Mouse (Mus musculus) midbrain, embryonic 10.5 days (tissue): Measurements from ENCODE around the gene Lrrc36. TPM values are rescaled to one million over a fixed set of nuclear protein-coding genes. Genes with fewer than 3 reads are reported as not detected.
A peak's percentile ranks its signal among the peaks of the same experiment; 100 is the strongest.

Experiments used
- DNase-seq: peaks from one replicate; pipeline ENCODE4 v3.0.0-alpha.2; 2017; ENCODE audit warnings: low spot score
- H3K27ac ChIP-seq: fragments of 300-500 bp; sonication (generic); replicated peaks from 2 replicates; pipeline ENCODE4 v1.5.1; 2016; ENCODE audit warnings: mild to moderate bottlenecking
- H3K27me3 ChIP-seq: fragments of 300-500 bp; sonication (generic); 2 replicates; pipeline ENCODE4 v1.6.1; 2016; ENCODE audit warnings: low read depth, mild to moderate bottlenecking; ENCODE audit not compliant: poor library complexity, severe bottlenecking
- H3K36me3 ChIP-seq: fragments of 300-500 bp; sonication (generic); 2 replicates; pipeline ENCODE4 v1.6.1; 2016; ENCODE audit warnings: mild to moderate bottlenecking, moderate library complexity
- H3K4me1 ChIP-seq: fragments of 300-500 bp; sonication (generic); 2 replicates; pipeline ENCODE4 v1.6.1; 2016
- H3K4me3 ChIP-seq: fragments of 300-500 bp; sonication (generic); 2 replicates; pipeline ENCODE4 v1.5.1; 2016; ENCODE audit warnings: mild to moderate bottlenecking, moderate library complexity
- H3K9me3 ChIP-seq: fragments of 300-500 bp; sonication (generic); replicated peaks from 2 replicates; pipeline ENCODE4 v1.6.1; 2016; ENCODE audit warnings: mild to moderate bottlenecking
- WGBS: fragments of 180-500 bp; shearing (Covaris S2); methylation state at CpG from one replicate; pipeline ENCODE4 v1.1.7; 2016; 5-methylcytosine and 5-hydroxymethylcytosine counted together
- polyA plus RNA-seq: library from polyadenylated mRNA; unstranded; fragments of >200 nt; fragmentation: Nextera tagmentation; extraction: Ambion mirVana; gene quantifications from 2 replicates; pipeline ENCODE4 v1.2.1, GENCODE M21; 2016

The Lrrc36 gene
- polyA plus RNA-seq, 1 experiment from 2014 or later = 2.6 TPM

GRCm38 (mm10) chr8:105434136-105434535 lies 20.8 kb downstream of the Lrrc36 start:
- DNase-seq = no peak
- Histone ChIP-seq H3K9me3 (no peaks in the 10 kb centered on the region), H3K4me3 (no peak overlapping the region), H3K27me3 (no peaks in the 10 kb centered on the region), H3K27ac (peak overlapping the region; percentile 77), H3K36me3 (no peaks in the 10 kb centered on the region), H3K4me1 (peaks cover 32% of the 10 kb centered on the region)
- 80% methylated on average over 5 of the region's 5 CpGs for WGBS

- 77% methylated on average over 5 of the region's 5 CpGs for WGBS
- Histone ChIP-seq H3K27me3 (no peaks in the 10 kb centered on the region), H3K4me1 (peaks cover 35% of the 10 kb centered on the region), H3K9me3 (no peaks in the 10 kb centered on the region), H3K4me3 (no peak overlapping the region), H3K36me3 (no peaks in the 10 kb centered on the region), H3K27ac (no peak overlapping the region)
- no peak for DNase-seq
Observed at GRCm38 (mm10) chr8:105436218-105436617, 22.8 kb downstream of the Lrrc36 start.

- Histone ChIP-seq H3K27me3 (no peaks in the 10 kb centered on the region), H3K27ac (no peak overlapping the region), H3K9me3 (no peaks in the 10 kb centered on the region), H3K36me3 (no peaks in the 10 kb centered on the region), H3K4me3 (no peak overlapping the region), H3K4me1 (peaks cover 30% of the 10 kb centered on the region)
- DNase-seq = no peak
- 88% methylated on average over 5 of the region's 5 CpGs for WGBS
Observed at GRCm38 (mm10) chr8:105437078-105437748, 23.8 kb downstream of the Lrrc36 start.

GRCm38 (mm10) chr8:105438865-105439264 lies 25.5 kb downstream of the Lrrc36 start:
- DNase-seq = peak; percentile 69
- Histone ChIP-seq H3K4me1 (peaks cover 14% of the 10 kb centered on the region), H3K4me3 (no peak overlapping the region), H3K9me3 (no peaks in the 10 kb centered on the region), H3K27ac (no peak overlapping the region), H3K27me3 (no peaks in the 10 kb centered on the region), H3K36me3 (no peaks in the 10 kb centered on the region)
- WGBS = 35% methylated on average over 5 of the region's 5 CpGs

GRCm38 (mm10) chr8:105441433-105441832 lies 28.1 kb downstream of the Lrrc36 start:
- WGBS = 8% methylated on average over 6 of the region's 6 CpGs
- no peaks in the 10 kb centered on the region for H3K9me3 ChIP-seq
- DNase-seq = peak; percentile 81
- H3K4me3 ChIP-seq = no peak overlapping the region
- H3K36me3 ChIP-seq = no peaks in the 10 kb centered on the region
- no peaks in the 10 kb centered on the region for H3K27me3 ChIP-seq
- peaks cover 27% of the 10 kb centered on the region for H3K4me1 ChIP-seq
- H3K27ac ChIP-seq = no peak overlapping the region

GRCm38 (mm10) chr8:105442661-105443060 lies 29.3 kb downstream of the Lrrc36 start:
- WGBS = 93% methylated on average over 5 of the region's 5 CpGs
- no peak for DNase-seq
- Histone ChIP-seq H3K9me3 (no peaks in the 10 kb centered on the region), H3K36me3 (no peaks in the 10 kb centered on the region), H3K27ac (0 out of 2 replicates have a peak overlapping the region, but pooled peaks have one; percentile 9), H3K27me3 (no peaks in the 10 kb centered on the region), H3K4me1 (peaks cover 28% of the 10 kb centered on the region), H3K4me3 (no peak overlapping the region)

- H3K36me3 ChIP-seq = no peaks in the 10 kb centered on the region
- peak; percentile 75 for DNase-seq
- H3K4me1 ChIP-seq = peaks cover 24% of the 10 kb centered on the region
- WGBS = 24% methylated on average over 11 of the region's 11 CpGs
- H3K27me3 ChIP-seq = no peaks in the 10 kb centered on the region
- H3K9me3 ChIP-seq = no peaks in the 10 kb centered on the region
- H3K27ac ChIP-seq = peak overlapping the region; percentile 90
- H3K4me3 ChIP-seq = peak overlapping the region; percentile 39
Observed at GRCm38 (mm10) chr8:105445296-105446126, 32.1 kb downstream of the Lrrc36 start.

- Histone ChIP-seq H3K27me3 (no peaks in the 10 kb centered on the region), H3K9me3 (no peaks in the 10 kb centered on the region), H3K27ac (peak overlapping the region; percentile 90), H3K36me3 (no peaks in the 10 kb centered on the region), H3K4me1 (peaks cover 27% of the 10 kb centered on the region), H3K4me3 (peak overlapping the region; percentile 39)
- 11% methylated on average over 4 of the region's 4 CpGs for WGBS
- peak; percentile 72 for DNase-seq
Observed at GRCm38 (mm10) chr8:105446127-105446552, 32.8 kb downstream of the Lrrc36 start.

GRCm38 (mm10) chr8:105448188-105448587 lies 34.8 kb downstream of the Lrrc36 start:
- H3K9me3 ChIP-seq = no peaks in the 10 kb centered on the region
- H3K4me3 ChIP-seq = no peak overlapping the region
- H3K27me3 ChIP-seq = no peaks in the 10 kb centered on the region
- 0 out of 2 replicates have a peak overlapping the region, but pooled peaks have one; percentile 0 for H3K27ac ChIP-seq
- WGBS = 96% methylated on average over 3 of the region's 3 CpGs
- DNase-seq = no peak
- no peaks in the 10 kb centered on the region for H3K36me3 ChIP-seq
- peaks cover 33% of the 10 kb centered on the region for H3K4me1 ChIP-seq

GRCm38 (mm10) chr8:105448596-105448995 lies 35.2 kb downstream of the Lrrc36 start:
- no peaks in the 10 kb centered on the region for H3K9me3 ChIP-seq
- H3K27me3 ChIP-seq = no peaks in the 10 kb centered on the region
- H3K4me3 ChIP-seq = no peak overlapping the region
- no peaks in the 10 kb centered on the region for H3K36me3 ChIP-seq
- 90% methylated on average over 5 of the region's 5 CpGs for WGBS
- no peak for DNase-seq
- H3K27ac ChIP-seq = 0 out of 2 replicates have a peak overlapping the region, but pooled peaks have one; percentile 0
- H3K4me1 ChIP-seq = peaks cover 33% of the 10 kb centered on the region

- H3K27me3 ChIP-seq = no peaks in the 10 kb centered on the region
- H3K4me1 ChIP-seq = peaks cover 22% of the 10 kb centered on the region
- no peaks in the 10 kb centered on the region for H3K9me3 ChIP-seq
- H3K36me3 ChIP-seq = no peaks in the 10 kb centered on the region
- WGBS = 83% methylated on average over 1 of the region's 1 CpGs
- DNase-seq = no peak
- no peak overlapping the region for H3K27ac ChIP-seq
- H3K4me3 ChIP-seq = no peak overlapping the region
Observed at GRCm38 (mm10) chr8:105450977-105451376, 37.6 kb downstream of the Lrrc36 start.

- H3K4me3 ChIP-seq = no peak overlapping the region
- H3K27me3 ChIP-seq = no peaks in the 10 kb centered on the region
- peaks cover 17% of the 10 kb centered on the region for H3K4me1 ChIP-seq
- H3K9me3 ChIP-seq = no peaks in the 10 kb centered on the region
- H3K36me3 ChIP-seq = no peaks in the 10 kb centered on the region
- no peak for DNase-seq
- peak overlapping the region; percentile 58 for H3K27ac ChIP-seq
- WGBS = 58% methylated on average over 15 of the region's 15 CpGs
Observed at GRCm38 (mm10) chr8:105451903-105452603, 38.7 kb downstream of the Lrrc36 start.
